Mouse (Mus musculus) limb, embryonic 11.5 days (tissue): Measurements from ENCODE around the gene Ldb2. TPM values are rescaled to one million over a fixed set of nuclear protein-coding genes. Genes with fewer than 3 reads are reported as not detected.

Source experiments
- ATAC-seq: fragments of 200-750 bp; cut with Nextera tagmentation; 2 replicates; pipeline ENCODE4 v1.8.0; 2017; ENCODE audit warnings: low read depth; ENCODE audit not compliant: insufficient number of reproducible peaks, low FRiP score, low TSS enrichment
- DNase-seq: peaks from one replicate; pipeline ENCODE4 v3.0.0-alpha.2; 2015; ENCODE audit warnings: low spot score
- H3K27ac ChIP-seq: fragments of 300-500 bp; sonication (generic); replicated peaks from 2 replicates; pipeline ENCODE4 v1.5.1; 2014; ENCODE audit warnings: low read depth, mild to moderate bottlenecking, low read length
- H3K27me3 ChIP-seq: fragments of 300-500 bp; sonication (generic); 2 replicates; pipeline ENCODE4 v1.6.1; 2014; ENCODE audit warnings: mild to moderate bottlenecking, low read length, mixed read lengths; ENCODE audit not compliant: control insufficient read depth, insufficient read depth
- H3K36me3 ChIP-seq: fragments of 300-500 bp; sonication (generic); 2 replicates; pipeline ENCODE4 v1.6.1; 2014; ENCODE audit warnings: mild to moderate bottlenecking, low read length, moderate library complexity, mixed read lengths; ENCODE audit not compliant: control insufficient read depth, insufficient read depth
- H3K4me1 ChIP-seq: fragments of 300-500 bp; sonication (generic); 2 replicates; pipeline ENCODE4 v1.6.1; 2014; ENCODE audit warnings: low read length, mixed read lengths; ENCODE audit not compliant: control insufficient read depth, insufficient read depth
- H3K4me2 ChIP-seq: fragments of 300-500 bp; sonication (generic); 2 replicates; pipeline ENCODE4 v1.6.1; 2014; ENCODE audit warnings: low read depth, mild to moderate bottlenecking, moderate library complexity; ENCODE audit not compliant: severe bottlenecking
- H3K4me3 ChIP-seq: fragments of 300-500 bp; sonication (generic); 2 replicates; pipeline ENCODE4 v1.5.1; 2014; ENCODE audit warnings: low read depth, low read length
- H3K9ac ChIP-seq: fragments of 300-500 bp; sonication (generic); 2 replicates; pipeline ENCODE4 v1.6.1; 2014; ENCODE audit warnings: mild to moderate bottlenecking, low read length
- H3K9me3 ChIP-seq: fragments of 300-500 bp; sonication (generic); 2 replicates; pipeline ENCODE4 v1.6.1; 2016; ENCODE audit warnings: low read length; ENCODE audit not compliant: control insufficient read depth
- WGBS: fragments of 180-500 bp; shearing (Covaris S2); extraction: QIAGEN DNeasy Blood & Tissue Kit; methylation state at CpG from one replicate; pipeline ENCODE4 v1.1.7; 2014; 5-methylcytosine and 5-hydroxymethylcytosine counted together
- polyA plus RNA-seq: library from polyadenylated mRNA; unstranded; fragments of >200 nt; fragmentation: Nextera tagmentation; extraction: Ambion mirVana; gene quantifications from 2 replicates; pipeline ENCODE4 v1.2.1, GENCODE M21; 2014

The Ldb2 gene
- polyA plus RNA-seq, 1 experiment from 2014 or later, result 45.7 TPM

DNA sequence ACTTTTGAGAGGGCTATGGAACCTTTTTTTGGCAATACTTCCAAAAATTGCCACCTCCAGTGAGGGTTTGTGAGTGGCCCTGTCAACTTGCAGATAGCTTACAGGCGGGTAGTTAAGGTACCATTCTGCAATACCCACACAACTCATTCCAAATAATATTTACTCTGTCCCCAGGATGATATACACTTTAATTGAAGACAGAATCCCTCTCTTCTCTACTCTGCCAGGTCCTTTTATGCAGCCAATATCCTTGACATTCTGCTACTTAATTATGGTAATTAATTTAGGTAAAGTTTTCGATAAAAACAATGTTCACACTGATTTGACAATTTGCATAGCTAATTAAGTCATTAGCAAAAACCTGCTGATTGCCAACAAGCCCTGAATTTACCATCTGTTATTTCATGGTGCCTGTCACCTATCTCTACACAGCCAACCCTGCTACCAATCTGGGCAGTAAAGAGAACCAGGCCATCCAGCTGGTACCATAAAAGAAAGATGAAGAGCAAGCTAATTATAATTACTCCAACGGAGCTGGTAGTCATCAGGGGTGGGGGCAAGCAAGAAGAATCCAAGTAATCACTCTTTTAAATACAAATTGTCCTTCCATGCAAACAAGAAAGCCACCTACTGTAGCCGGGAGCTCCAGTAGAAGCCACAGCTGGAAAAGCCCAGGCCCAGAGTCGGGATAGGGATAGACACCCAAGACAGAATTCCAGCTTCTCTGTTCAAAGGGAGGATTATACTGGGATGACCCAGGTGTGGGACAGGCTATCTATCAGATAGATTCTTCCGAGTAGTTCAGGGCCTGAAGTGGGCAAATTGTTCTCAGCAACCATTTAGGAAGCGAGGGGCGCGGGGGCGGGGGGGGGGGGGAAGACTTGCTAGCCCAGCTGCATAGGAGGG, 325.4 kb downstream of the Ldb2 start:
- H3K4me1 ChIP-seq, result no peaks in the 10 kb centered on the region
- H3K27ac ChIP-seq, result no peak overlapping the region
- H3K36me3 ChIP-seq, result no peaks in the 10 kb centered on the region
- H3K4me2 ChIP-seq, result no peak overlapping the region
- no peak for ATAC-seq
- no peak overlapping the region for H3K9ac ChIP-seq
- no peak for DNase-seq
- no peaks in the 10 kb centered on the region for H3K9me3 ChIP-seq
- 64% methylated on average over 10 of the region's 10 CpGs for WGBS
- H3K27me3 ChIP-seq, result no peaks in the 10 kb centered on the region
- H3K4me3 ChIP-seq, result no peak overlapping the region

DNA sequence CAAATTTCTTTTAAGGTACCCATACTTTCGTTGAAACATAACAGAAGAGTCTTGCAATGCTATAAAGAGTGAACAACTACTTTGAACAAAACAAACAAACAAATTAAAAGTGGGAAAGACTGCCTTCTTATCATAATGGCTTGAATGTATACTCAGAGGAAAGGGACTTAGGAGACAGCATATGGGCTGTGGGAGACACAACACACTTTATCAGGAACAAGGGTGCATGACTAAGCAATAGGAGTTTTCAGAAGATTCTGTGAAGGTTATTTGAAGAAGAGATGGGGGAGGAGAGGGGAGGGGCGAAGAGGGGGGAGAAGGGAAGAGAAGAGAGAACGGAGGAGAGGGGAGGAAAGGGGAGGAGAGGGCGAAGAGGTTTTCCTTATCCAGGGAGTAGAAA, 334.2 kb downstream of the Ldb2 start:
- Histone ChIP-seq H3K4me3 (no peak overlapping the region), H3K9me3 (no peaks in the 10 kb centered on the region), H3K27ac (no peak overlapping the region), H3K9ac (no peak overlapping the region), H3K27me3 (no peaks in the 10 kb centered on the region), H3K4me1 (no peaks in the 10 kb centered on the region), H3K36me3 (no peaks in the 10 kb centered on the region), H3K4me2 (no peak overlapping the region)
- WGBS, result 86% methylated on average over 4 of the region's 4 CpGs
- DNase-seq (no peak), ATAC-seq (no peak)
